Mouse (Mus musculus) limb, embryonic 10.5 days (tissue): ENCODE data around the gene Rnf10. TPM values are rescaled to one million over a fixed set of nuclear protein-coding genes. Genes with fewer than 3 reads are reported as not detected.
A peak's percentile ranks its signal among the peaks of the same experiment; 100 is the strongest.

ENCODE experiments used
- DNase-seq: peaks from one replicate; pipeline ENCODE4 v3.0.0-alpha.2; 2017; ENCODE audit warnings: low spot score
- H3K27ac ChIP-seq: fragments of 300-500 bp; sonication (generic); 2 replicates; pipeline ENCODE4 v1.5.1; 2016; ENCODE audit warnings: mild to moderate bottlenecking
- H3K27me3 ChIP-seq: fragments of 300-500 bp; sonication (generic); 2 replicates; pipeline ENCODE4 v1.6.1; 2016; ENCODE audit warnings: low read depth, mild to moderate bottlenecking; ENCODE audit not compliant: poor library complexity, severe bottlenecking
- H3K36me3 ChIP-seq: fragments of 300-500 bp; sonication (generic); 2 replicates; pipeline ENCODE4 v1.6.1; 2016; ENCODE audit warnings: mild to moderate bottlenecking, moderate library complexity
- H3K4me1 ChIP-seq: fragments of 300-500 bp; sonication (generic); 2 replicates; pipeline ENCODE4 v1.6.1; 2016
- H3K4me3 ChIP-seq: fragments of 300-500 bp; sonication (generic); 2 replicates; pipeline ENCODE4 v1.5.1; 2016; ENCODE audit warnings: mild to moderate bottlenecking, moderate library complexity
- H3K9me3 ChIP-seq: fragments of 300-500 bp; sonication (generic); replicated peaks from 2 replicates; pipeline ENCODE4 v1.6.1; 2016; ENCODE audit warnings: mild to moderate bottlenecking
- whole genome bisulfite sequencing: fragments of 180-500 bp; shearing (Covaris S2); methylation state at CpG from one replicate; pipeline ENCODE4 v1.1.7; 2016; 5-methylcytosine and 5-hydroxymethylcytosine counted together
- polyA plus RNA-seq: library from polyadenylated mRNA; unstranded; fragments of >200 nt; fragmentation: Nextera tagmentation; extraction: Ambion mirVana; gene quantifications from 2 replicates; pipeline ENCODE4 v1.2.1, GENCODE M21; 2016

Rnf10 gene
- polyA plus RNA-seq, 1 experiment from 2014 or later, result 159 TPM

DNA sequence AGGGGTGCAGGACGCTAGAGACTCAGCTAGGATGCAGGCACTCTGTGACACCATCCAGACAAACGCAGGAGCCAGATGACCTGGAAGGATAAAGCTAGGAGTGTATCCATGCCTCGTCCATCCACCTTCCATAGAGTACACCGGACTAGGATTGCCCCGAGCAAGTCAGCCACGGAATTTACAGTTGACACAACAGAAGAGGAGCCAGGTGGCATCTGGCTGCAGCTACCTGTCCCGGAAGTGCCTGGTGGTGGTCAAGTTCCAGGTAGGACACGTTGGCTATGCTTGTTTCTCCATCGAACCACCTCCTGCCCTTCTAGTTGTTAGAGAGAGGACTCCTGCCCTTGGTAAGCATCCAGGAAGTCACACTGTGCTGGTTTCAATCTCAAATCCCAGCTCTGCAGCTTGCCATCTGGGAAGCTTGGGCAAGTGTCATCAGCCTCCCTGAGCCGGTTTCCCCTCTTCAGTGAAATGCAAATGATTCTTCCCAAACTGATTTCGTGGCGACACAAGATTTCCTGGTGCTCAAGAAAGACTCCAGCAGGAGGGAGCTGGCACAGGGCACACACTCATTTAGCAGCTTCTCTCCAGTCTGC, 78.0 kb downstream of the Rnf10 start:
- DNase-seq, result no peak

DNA sequence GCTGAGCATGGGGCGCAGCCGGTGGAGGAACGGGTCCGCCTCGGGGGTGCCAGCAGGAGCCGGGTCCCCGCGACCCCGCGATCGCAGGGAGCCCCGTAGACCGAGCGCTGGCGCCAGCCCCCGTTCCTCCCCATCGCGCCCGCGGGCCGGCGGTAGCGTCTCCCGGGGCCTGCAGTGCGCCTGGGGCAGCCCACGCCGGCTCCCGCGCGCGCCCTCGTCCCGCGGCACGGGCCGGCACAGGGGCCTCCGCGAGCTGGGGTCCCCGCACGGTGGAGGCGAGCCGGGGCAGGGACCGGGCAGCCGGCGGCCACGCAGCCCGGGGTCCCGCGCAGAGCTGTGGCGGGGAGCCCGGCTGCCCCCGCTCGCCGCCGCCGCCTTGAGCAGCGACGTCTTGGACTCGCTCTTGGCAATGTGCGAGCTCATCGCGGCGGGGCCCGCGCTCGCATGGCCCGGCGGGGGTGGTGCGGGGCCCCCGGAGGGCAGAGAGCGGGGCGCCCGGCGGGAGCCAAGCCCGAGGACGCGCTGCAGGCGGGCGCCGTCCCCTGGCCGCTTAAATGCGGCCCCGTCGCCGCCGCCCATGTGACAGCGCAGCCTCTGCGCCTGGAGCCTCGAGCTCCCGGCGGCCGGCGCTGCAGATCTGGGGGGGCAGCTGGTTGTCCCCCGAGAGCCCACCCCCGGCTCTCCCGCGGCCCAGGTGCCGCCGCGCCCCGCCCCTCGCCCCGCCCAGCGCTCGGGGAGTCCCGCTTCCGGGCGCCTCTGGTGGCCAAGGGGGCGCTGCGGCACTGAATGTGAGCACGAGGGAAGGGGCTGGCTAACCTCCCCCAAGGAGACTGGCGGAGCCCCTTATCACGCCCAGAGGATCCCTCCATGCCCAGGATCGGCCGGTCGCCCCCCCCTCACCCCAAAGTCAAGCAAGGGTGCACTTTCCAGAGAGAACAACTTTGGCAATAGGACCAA, 78.8 kb downstream of the Rnf10 start, which contains the start of gene Cabp1:
Gene Cabp1 (minus strand): TSS at position 713 of the 957 bp plus-strand sequence.
- peak; percentile 84 for DNase-seq
- Histone ChIP-seq H3K4me1 (peaks cover 55% of the 10 kb centered on the region), H3K9me3 (no peaks in the 10 kb centered on the region), H3K27ac (peak within 1 kb of the TSS; percentile 75), H3K27me3 (peaks cover 69% of the 10 kb centered on the region), H3K36me3 (no peaks in the 10 kb centered on the region), H3K4me3 (peak within 1 kb of the TSS; percentile 80)
- WGBS, result under 1% methylated on average over 99 of the region's 116 CpGs

More for the DNA sequence above, 78.0 kb downstream of the Rnf10 start:
- Histone ChIP-seq H3K36me3 (no peaks in the 10 kb centered on the region), H3K27me3 (peaks cover 66% of the 10 kb centered on the region), H3K9me3 (no peaks in the 10 kb centered on the region), H3K27ac (peak overlapping the region; percentile 75; the same call in 1 of the 2 replicates), H3K4me3 (peak overlapping the region; percentile 80), H3K4me1 (peaks cover 53% of the 10 kb centered on the region)
- WGBS, result 5% methylated on average over 12 of the region's 12 CpGs

DNA sequence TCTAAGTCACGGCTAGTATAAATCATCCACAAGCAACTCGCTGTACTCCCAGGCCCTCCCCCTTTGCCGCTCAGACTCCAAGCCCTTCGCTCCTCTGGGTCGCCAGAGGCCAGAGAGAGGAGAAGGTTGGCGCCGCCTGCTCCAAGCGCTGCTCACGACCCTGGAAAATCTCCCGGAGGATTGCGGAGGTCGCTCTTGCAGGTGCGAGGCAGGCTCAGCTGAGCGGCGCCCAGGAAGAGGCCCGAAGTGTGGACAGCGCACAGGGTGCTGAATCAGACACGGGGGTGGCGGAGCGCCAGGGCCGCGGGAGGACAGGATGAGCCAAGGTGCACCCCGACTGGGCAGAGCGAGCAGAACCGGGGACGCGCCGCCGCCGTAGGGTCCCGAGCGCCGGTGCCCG, 79.5 kb downstream of the Rnf10 start:
- peak overlapping the region; percentile 75 for H3K27ac ChIP-seq
- H3K27me3 ChIP-seq, result peaks cover 69% of the 10 kb centered on the region
- H3K4me3 ChIP-seq, result peak overlapping the region; percentile 80
- H3K36me3 ChIP-seq, result no peaks in the 10 kb centered on the region
- DNase-seq, result peak; percentile 64
- H3K9me3 ChIP-seq, result no peaks in the 10 kb centered on the region
- peaks cover 55% of the 10 kb centered on the region for H3K4me1 ChIP-seq
- WGBS, result under 1% methylated on average over 34 of the region's 34 CpGs

DNA sequence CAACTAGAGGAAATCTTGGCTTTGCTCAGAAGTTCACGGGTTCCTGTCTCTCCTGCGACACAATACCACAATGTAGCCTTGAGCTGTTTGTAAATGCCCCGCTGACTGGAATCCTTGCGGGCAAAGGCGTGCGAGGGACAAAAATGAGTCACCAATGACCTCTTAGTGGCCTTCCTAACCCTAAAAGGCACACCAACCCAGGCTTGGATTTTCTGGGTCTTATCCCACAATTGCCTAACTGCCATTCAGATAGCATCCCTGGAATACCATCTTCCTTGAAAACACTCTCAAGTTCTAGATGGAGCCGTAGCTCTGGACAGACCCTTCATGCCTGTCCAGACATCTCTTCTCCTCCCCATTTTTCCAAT, 79.9 kb downstream of the Rnf10 start:
- Histone ChIP-seq H3K4me1 (peaks cover 57% of the 10 kb centered on the region), H3K36me3 (no peaks in the 10 kb centered on the region), H3K9me3 (no peaks in the 10 kb centered on the region), H3K4me3 (peak overlapping the region; percentile 80), H3K27me3 (peaks cover 69% of the 10 kb centered on the region), H3K27ac (no peak overlapping the region)
- DNase-seq, result no peak
- WGBS, result 12% methylated on average over 7 of the region's 7 CpGs

DNA sequence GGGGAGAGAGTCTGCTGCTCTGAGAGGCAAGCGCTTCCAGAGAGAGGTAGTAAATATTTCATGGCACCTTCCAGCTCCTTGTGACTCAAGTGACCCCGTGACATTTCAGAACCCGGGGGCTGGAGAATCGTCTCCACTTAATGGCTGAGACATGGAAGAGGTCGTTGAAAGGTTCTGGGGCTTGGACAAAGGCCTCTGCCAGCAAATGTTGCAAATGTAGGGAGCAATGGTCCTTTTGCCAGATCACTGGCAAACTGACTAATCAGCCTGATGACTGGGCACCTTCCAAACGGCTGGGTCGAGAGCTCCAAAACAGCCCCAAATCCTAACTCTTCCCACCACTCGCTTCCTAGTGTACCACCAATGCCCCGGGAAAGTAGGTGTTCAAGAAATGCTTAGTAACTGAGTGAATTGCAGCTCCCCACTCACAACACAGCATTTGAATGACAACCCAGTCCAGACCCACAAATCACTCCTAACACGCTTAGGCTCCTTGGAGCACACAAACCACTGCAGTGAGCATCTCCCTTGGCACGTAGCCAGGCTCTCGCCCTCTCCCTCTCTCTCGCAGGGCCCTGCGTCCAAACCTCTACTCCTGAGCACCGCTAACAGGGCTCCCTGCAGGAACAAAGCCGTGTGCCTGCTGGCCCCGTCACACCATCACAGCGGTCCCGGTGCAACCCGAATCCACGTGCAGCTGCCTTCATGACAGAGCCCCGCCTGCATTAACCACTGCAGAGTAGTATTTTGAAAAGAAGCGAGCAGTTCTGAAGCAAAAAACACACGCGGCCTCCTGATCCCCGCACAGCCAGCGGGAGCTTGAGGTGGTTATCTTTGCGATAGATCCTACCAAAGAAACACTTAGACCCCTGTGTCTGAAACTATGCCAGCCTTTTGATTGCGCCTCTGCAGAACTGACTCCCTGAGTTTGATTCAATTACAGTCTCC, 80.5 kb downstream of the Rnf10 start:
- H3K27me3 ChIP-seq, result peaks cover 69% of the 10 kb centered on the region
- DNase-seq, result peak; percentile 55
- WGBS, result 7% methylated on average over 29 of the region's 29 CpGs
- H3K4me1 ChIP-seq, result peaks cover 64% of the 10 kb centered on the region
- no peaks in the 10 kb centered on the region for H3K36me3 ChIP-seq
- peak overlapping the region; percentile 28; the same call in 1 of the 2 replicates for H3K27ac ChIP-seq
- peak overlapping the region; percentile 80 for H3K4me3 ChIP-seq
- H3K9me3 ChIP-seq, result no peaks in the 10 kb centered on the region

Other genes with a start within 250 kb of the Rnf10 start
- gene Gm10401, start 174.6 kb downstream of the Rnf10 start, polyA plus RNA-seq, result 24.9 and 26.2 TPM in 2 replicates
- 91.6 and 91.9 TPM in 2 replicates for gene Acads, start 153.6 kb downstream of the Rnf10 start, polyA plus RNA-seq
- 77.0 and 78.3 TPM in 2 replicates for gene Unc119b, start 137.9 kb downstream of the Rnf10 start, polyA plus RNA-seq
- gene Mlec, start 114.7 kb downstream of the Rnf10 start, polyA plus RNA-seq, result 92.0 and 94.3 TPM in 2 replicates
- 1.9 and 2.6 TPM in 2 replicates for gene Cabp1, start 78.5 kb downstream of the Rnf10 start, polyA plus RNA-seq
- gene Pop5, start 37.1 kb downstream of the Rnf10 start, polyA plus RNA-seq, result 130 and 157 TPM in 2 replicates
- gene Coq5, start 6.8 kb upstream of the Rnf10 start, polyA plus RNA-seq, result 54.1 and 57.2 TPM in 2 replicates
- gene Dynll1, start 28.1 kb upstream of the Rnf10 start, polyA plus RNA-seq, result 1,816 and 1,865 TPM in 2 replicates
- 444 and 468 TPM in 2 replicates for gene Srsf9, start 54.3 kb upstream of the Rnf10 start, polyA plus RNA-seq
- gene Gatc, start 68.3 kb upstream of the Rnf10 start, polyA plus RNA-seq, result 33.3 and 34.1 TPM in 2 replicates
- gene Triap1, start 68.3 kb upstream of the Rnf10 start, polyA plus RNA-seq, result 55.0 and 60.0 TPM in 2 replicates
- gene Cox6a1, start 76.1 kb upstream of the Rnf10 start, polyA plus RNA-seq, result 718 and 743 TPM in 2 replicates
- 54.0 and 60.6 TPM in 2 replicates for gene Msi1, start 156.7 kb upstream of the Rnf10 start, polyA plus RNA-seq
- not detected in 2 replicates for gene Pla2g1b, start 193.4 kb upstream of the Rnf10 start, polyA plus RNA-seq
- 16.0 and 18.5 TPM in 2 replicates for gene Sirt4, start 211.8 kb upstream of the Rnf10 start, polyA plus RNA-seq
- gene Pxn, start 233.8 kb upstream of the Rnf10 start, polyA plus RNA-seq, result 36.8 and 45.3 TPM in 2 replicates